Mouse (Mus musculus) thymus, postnatal 14 days (tissue): ENCODE results near the gene Adam12.

Experiments used
- DNase-seq: peaks from one replicate; pipeline ENCODE4 v3.0.0; 2021

Gene Adam12

GRCm38 (mm10) chr7:134224741-134225612, 7.0 kb downstream of the Adam12 start:
- DNase-seq = peak; percentile 57

GRCm38 (mm10) chr7:134224421-134224740, 7.6 kb downstream of the Adam12 start:
- DNase-seq = no peak

- peak; percentile 72 for DNase-seq
Measured at GRCm38 (mm10) chr7:134223444-134224161, 8.3 kb downstream of the Adam12 start.

- no peak for DNase-seq
Measured at GRCm38 (mm10) chr7:134207956-134208355, 24.0 kb downstream of the Adam12 start.

- DNase-seq = no peak
Measured at GRCm38 (mm10) chr7:134193089-134193488, 38.9 kb downstream of the Adam12 start.

GRCm38 (mm10) chr7:134190101-134190500, 41.8 kb downstream of the Adam12 start:
- DNase-seq = no peak

GRCm38 (mm10) chr7:134188565-134188964, 43.4 kb downstream of the Adam12 start:
- DNase-seq = no peak

GRCm38 (mm10) chr7:134187946-134188345, 44.0 kb downstream of the Adam12 start:
- DNase-seq = no peak

- DNase-seq = no peak
Measured at GRCm38 (mm10) chr7:134186497-134186896, 45.4 kb downstream of the Adam12 start.

- no peak for DNase-seq
Measured at GRCm38 (mm10) chr7:134185751-134186150, 46.2 kb downstream of the Adam12 start.

- no peak for DNase-seq
Measured at GRCm38 (mm10) chr7:134181717-134182116, 50.2 kb downstream of the Adam12 start.

GRCm38 (mm10) chr7:134181056-134181455, 50.9 kb downstream of the Adam12 start:
- DNase-seq = no peak

- DNase-seq = no peak
Measured at GRCm38 (mm10) chr7:134177051-134177450, 54.9 kb downstream of the Adam12 start.

- no peak for DNase-seq
Measured at GRCm38 (mm10) chr7:134175201-134175600, 56.7 kb downstream of the Adam12 start.

GRCm38 (mm10) chr7:134173442-134174090, 58.4 kb downstream of the Adam12 start:
- DNase-seq = no peak

GRCm38 (mm10) chr7:134170180-134170910, 61.6 kb downstream of the Adam12 start:
- no peak for DNase-seq

- no peak for DNase-seq
Measured at GRCm38 (mm10) chr7:134169780-134170179, 62.2 kb downstream of the Adam12 start.

- DNase-seq = no peak
Measured at GRCm38 (mm10) chr7:134167586-134167985, 64.4 kb downstream of the Adam12 start.

- DNase-seq = no peak
Measured at GRCm38 (mm10) chr7:134163751-134164150, 68.2 kb downstream of the Adam12 start.

GRCm38 (mm10) chr7:134162886-134163285, 69.1 kb downstream of the Adam12 start:
- no peak for DNase-seq

- no peak for DNase-seq
Measured at GRCm38 (mm10) chr7:134159608-134160007, 72.3 kb downstream of the Adam12 start.

GRCm38 (mm10) chr7:134151330-134151729, 80.6 kb downstream of the Adam12 start:
- no peak for DNase-seq

- DNase-seq = no peak
Measured at GRCm38 (mm10) chr7:134150305-134150704, 81.6 kb downstream of the Adam12 start.
